Mouse (Mus musculus): ENCODE measurements around the gene Grin3a.

The Grin3a gene

GRCm38 (mm10) chr4:49691405-49692194, 153.9 kb downstream of the Grin3a start:
- CTCF ChIA-PET = interaction anchor here in 1 of 4 experiments (0.7 kb wide), 1 partner anchor 426 kb away, joined by 3 read pairs; no protein-coding TSS in a partner anchor
- POLR2A ChIA-PET = no interaction called here

GRCm38 (mm10) chr4:49688594-49689288, 156.8 kb downstream of the Grin3a start:
- ChIA-PET POLR2A (no interaction called here), CTCF (interaction anchor here (0.5 to 1.8 kb wide), 27 partner anchors 8 to 1224 kb away, joined by 3 to 22 read pairs (median 3); no protein-coding TSS in a partner anchor)

- CTCF ChIA-PET = interaction anchor here in 1 of 4 experiments (0.5 kb wide), 1 partner anchor 181 kb away, joined by 3 read pairs; no protein-coding TSS in a partner anchor
- POLR2A ChIA-PET = no interaction called here
These were observed 163.7 kb downstream of the Grin3a start, which contains the start of gene Ppp3r2 for GRCm38 (mm10) chr4:49681812-49682211. Gene Ppp3r2, minus strand, starts transcription at chr4:49682024.

- ChIA-PET POLR2A (interaction anchor here in 2 of 4 experiments (0.8 to 1.4 kb wide), 2 partner anchors 42 to 49 kb away, joined by 3 read pairs; partner anchors contain the start of gene Rnf20 (in 1 of the 2)), CTCF (interaction anchor here in 1 of 4 experiments (1.1 kb wide), 1 partner anchor 8 kb away, joined by 5 read pairs; no protein-coding TSS in a partner anchor)
These were observed 165.2 kb downstream of the Grin3a start for GRCm38 (mm10) chr4:49680171-49680875.

- ChIA-PET CTCF (interaction anchor here in 2 of 4 experiments (0.6 to 1.3 kb wide), 2 partner anchors 12 to 174 kb away, joined by 4 read pairs; no protein-coding TSS in a partner anchor), POLR2A (no interaction called here)
These were observed 168.8 kb downstream of the Grin3a start for GRCm38 (mm10) chr4:49676790-49677189.

- POLR2A ChIA-PET = no interaction called here
- CTCF ChIA-PET = no interaction called here
These were observed 169.5 kb downstream of the Grin3a start for GRCm38 (mm10) chr4:49676071-49676470.

- ChIA-PET POLR2A (interaction anchor here in 1 of 4 experiments (0.8 to 1.1 kb wide), 2 partner anchors 11 to 33 kb away, joined by 3 read pairs; partner anchors contain the start of gene Rnf20), CTCF (interaction anchor here in 1 of 4 experiments (0.7 kb wide), 1 partner anchor 54 kb away, joined by 3 read pairs; no protein-coding TSS in a partner anchor)
These were observed 180.7 kb downstream of the Grin3a start for GRCm38 (mm10) chr4:49664850-49665249.

GRCm38 (mm10) chr4:49662231-49662630, 183.3 kb downstream of the Grin3a start:
- CTCF ChIA-PET = no interaction called here
- POLR2A ChIA-PET = interaction anchor here in 1 of 4 experiments (0.9 to 1.3 kb wide), 2 partner anchors 22 to 24 kb away, joined by 3 read pairs; no protein-coding TSS in a partner anchor

GRCm38 (mm10) chr4:49661664-49662063, 183.9 kb downstream of the Grin3a start:
- POLR2A ChIA-PET = no interaction called here

GRCm38 (mm10) chr4:49659421-49659820, 186.1 kb downstream of the Grin3a start:
- POLR2A ChIA-PET = interaction anchor here in 1 of 4 experiments (0.6 kb wide), 1 partner anchor 27 kb away, joined by 3 read pairs; no protein-coding TSS in a partner anchor
- CTCF ChIA-PET = no interaction called here

More at GRCm38 (mm10) chr4:49661664-49662063, 183.9 kb downstream of the Grin3a start:
- CTCF ChIA-PET = no interaction called here

- CTCF ChIA-PET = no interaction called here
- POLR2A ChIA-PET = interaction anchor here in 2 of 4 experiments (1.2 to 1.3 kb wide), 2 partner anchors 23 to 34 kb away, joined by 3 read pairs; no protein-coding TSS in a partner anchor
These were observed 205.6 kb downstream of the Grin3a start for GRCm38 (mm10) chr4:49639913-49640312.

GRCm38 (mm10) chr4:49637821-49638220, 207.7 kb downstream of the Grin3a start:
- CTCF ChIA-PET = interaction anchor here in 2 of 4 experiments (0.6 to 1.1 kb wide), 4 partner anchors 9 to 71 kb away, joined by 3 read pairs; no protein-coding TSS in a partner anchor
- POLR2A ChIA-PET = interaction anchor here in 2 of 4 experiments (0.6 to 2.8 kb wide), 8 partner anchors 8 to 352 kb away, joined by 3 to 13 read pairs (median 3); no protein-coding TSS in a partner anchor

- ChIA-PET CTCF (no interaction called here), POLR2A (interaction anchor here in 3 of 4 experiments (0.5 to 4.0 kb wide), 23 partner anchors 10 to 1352 kb away, joined by 3 to 29 read pairs (median 3); partner anchors contain the start of genes Mrpl50 (in 3 of the 3), Zfp189 (in 3 of the 3), Erp44 (in 1 of the 3) and Invs (in 1 of the 3))
These were observed 213.4 kb downstream of the Grin3a start for GRCm38 (mm10) chr4:49632139-49632481.

GRCm38 (mm10) chr4:49631319-49632138, 214.0 kb downstream of the Grin3a start, which contains the start of gene Rnf20:
Gene Rnf20, plus strand, starts transcription at chr4:49632006.
- ChIA-PET POLR2A (interaction anchor here in 3 of 4 experiments (0.6 to 4.0 kb wide), 25 partner anchors 11 to 1352 kb away, joined by 3 to 29 read pairs (median 4); partner anchors contain the start of genes Mrpl50 (in 3 of the 3), Zfp189 (in 3 of the 3), Erp44 (in 1 of the 3) and Invs (in 1 of the 3)), CTCF (interaction anchor here in 1 of 4 experiments (0.7 kb wide), 1 partner anchor 840 kb away, joined by 3 read pairs; no protein-coding TSS in a partner anchor)

GRCm38 (mm10) chr4:49628941-49629340, 216.6 kb downstream of the Grin3a start:
- POLR2A ChIA-PET = no interaction called here
- CTCF ChIA-PET = interaction anchor here in 1 of 4 experiments (0.9 to 3.7 kb wide), 2 partner anchors 9 to 61 kb away, joined by 3 to 20 read pairs; no protein-coding TSS in a partner anchor

GRCm38 (mm10) chr4:49626973-49627372, 218.6 kb downstream of the Grin3a start:
- CTCF ChIA-PET = interaction anchor here (0.6 to 3.7 kb wide), 18 partner anchors 8 to 1369 kb away, joined by 3 to 20 read pairs (median 4); partner anchors contain the start of genes Mrpl50 (in 1 of the 4), Tmem246 (in 1 of the 4) and Zfp189 (in 1 of the 4)
- POLR2A ChIA-PET = interaction anchor here in 1 of 4 experiments (1.0 kb wide), 1 partner anchor 11 kb away, joined by 4 read pairs; no protein-coding TSS in a partner anchor

GRCm38 (mm10) chr4:49624969-49625368, 220.6 kb downstream of the Grin3a start:
- ChIA-PET CTCF (interaction anchor here in 2 of 4 experiments (0.7 to 3.7 kb wide), 2 partner anchors 57 to 1737 kb away, joined by 3 to 20 read pairs; no protein-coding TSS in a partner anchor), POLR2A (interaction anchor here in 1 of 4 experiments (1.0 kb wide), 1 partner anchor 37 kb away, joined by 3 read pairs; no protein-coding TSS in a partner anchor)

Measured in embryonic stem cell, embryonic (primary cell).